Mouse (Mus musculus) heart, postnatal 10 days (tissue): Measurements from ENCODE around the gene Poldip2. TPM values are rescaled to one million over a fixed set of nuclear protein-coding genes. Genes with fewer than 3 reads are reported as not detected.
"Not testable (repeated sequence)": the region's sequence is repeated elsewhere in the genome, so short reads cannot be mapped to it uniquely, and the experiment has no call there.

Experiments used
- DNase-seq, 2 experiments: peaks; one replicate each; pipeline ENCODE4 v3.0.0; 2021
- intact Hi-C: fragments of 180-260 bp; cut with DNase I; formaldehyde crosslinking; loops from one replicate; pipeline ENCODE4 v1.15.1; 2025
- total RNA-seq, 2 experiments: library from RNA; stranded (reverse); gene quantifications; 2 replicates each; pipeline ENCODE4 v1.2.3; 2021

Poldip2 gene
- total RNA-seq, 2 experiments from 2014 or later: 161 to 163 TPM

DNA sequence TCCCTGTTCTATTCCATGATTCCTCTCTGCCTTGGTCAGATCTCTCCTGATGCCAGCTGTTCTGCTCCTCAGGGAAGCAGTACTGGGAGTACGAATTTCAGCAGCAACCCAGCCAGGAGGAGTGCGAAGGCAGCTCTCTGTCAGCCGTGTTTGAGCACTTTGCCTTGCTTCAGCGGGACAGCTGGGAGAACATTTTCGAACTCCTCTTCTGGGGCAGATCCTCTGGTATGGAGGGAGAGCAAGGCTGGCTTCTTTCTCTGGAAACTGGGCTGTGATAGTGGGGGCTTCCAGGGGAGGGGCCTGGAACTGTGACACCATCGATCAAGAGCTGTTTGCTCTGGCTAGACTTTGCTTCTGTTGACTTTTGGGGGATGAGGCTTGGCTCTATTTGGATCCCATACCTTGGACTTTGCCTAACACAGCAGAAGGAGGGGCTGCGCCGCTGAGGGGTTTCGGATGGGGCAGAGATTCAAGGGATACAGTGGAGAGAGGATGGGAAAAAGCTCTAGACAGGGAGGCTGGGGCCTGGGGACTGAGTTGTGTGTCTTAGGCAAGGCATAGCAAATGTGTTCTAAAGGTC lies 11.3 kb upstream of the Poldip2 start:
- DNase-seq: no peak
- intact Hi-C loops: no loop called here

DNA sequence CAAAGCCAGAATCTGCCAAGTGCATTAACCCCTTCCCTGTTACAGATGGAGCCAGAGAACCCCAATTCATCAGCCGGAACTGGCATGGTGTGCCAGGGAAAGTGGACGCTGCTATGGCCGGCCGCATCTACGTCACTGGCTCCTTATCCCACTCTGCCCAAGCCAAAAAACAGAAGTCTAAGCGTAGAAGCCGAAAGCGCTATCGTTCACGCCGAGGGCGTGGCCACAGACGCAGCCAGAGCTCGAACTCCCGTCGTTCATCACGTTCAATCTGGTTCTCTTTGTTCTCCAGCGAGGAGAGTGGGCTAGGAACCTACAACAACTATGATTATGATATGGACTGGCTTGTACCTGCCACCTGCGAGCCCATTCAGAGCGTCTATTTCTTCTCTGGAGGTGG lies 10.5 kb upstream of the Poldip2 start:
- intact Hi-C loops: no loop called here
- no peak for DNase-seq

DNA sequence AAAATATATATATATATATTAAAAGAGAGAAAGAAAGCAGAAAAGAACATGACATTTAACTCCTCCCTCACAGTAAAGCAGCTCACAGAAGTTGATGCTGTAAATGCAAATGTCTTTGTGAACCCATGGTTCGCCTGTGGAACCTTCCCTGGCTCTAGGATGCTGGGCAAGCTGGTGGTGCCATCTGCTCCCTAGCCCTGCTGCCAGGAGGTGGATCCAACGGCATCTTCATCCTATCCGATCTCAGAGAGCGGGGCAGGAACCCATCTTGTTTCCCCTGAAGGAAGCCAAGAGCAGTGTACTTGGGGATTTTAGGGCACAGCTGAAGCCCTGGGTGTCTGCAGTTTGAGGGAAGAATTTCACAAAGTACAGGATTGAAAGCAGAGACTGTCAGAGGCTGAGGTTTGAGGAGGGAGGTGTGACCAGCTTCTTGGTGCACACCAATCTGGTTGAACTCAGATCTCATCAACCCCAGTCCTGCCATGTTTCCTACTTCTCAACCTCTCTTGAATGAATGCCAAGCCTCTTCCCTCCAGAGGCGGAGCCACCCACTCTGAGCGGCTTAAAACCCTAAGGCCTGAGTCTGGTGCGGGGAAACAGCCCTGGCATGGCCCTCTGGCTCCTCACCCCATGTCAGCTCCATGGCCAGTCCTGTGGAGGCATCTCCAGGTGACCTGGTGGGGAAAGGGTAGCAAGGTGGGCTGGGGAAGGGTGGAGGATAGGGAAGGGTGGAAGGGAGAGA lies 8.9 kb upstream of the Poldip2 start, which contains the start of gene Sebox:
TSS of gene Sebox (plus strand) at position 539 of the 742 bp plus-strand sequence.
- intact Hi-C loops: no loop called here
- DNase-seq: no peak

DNA sequence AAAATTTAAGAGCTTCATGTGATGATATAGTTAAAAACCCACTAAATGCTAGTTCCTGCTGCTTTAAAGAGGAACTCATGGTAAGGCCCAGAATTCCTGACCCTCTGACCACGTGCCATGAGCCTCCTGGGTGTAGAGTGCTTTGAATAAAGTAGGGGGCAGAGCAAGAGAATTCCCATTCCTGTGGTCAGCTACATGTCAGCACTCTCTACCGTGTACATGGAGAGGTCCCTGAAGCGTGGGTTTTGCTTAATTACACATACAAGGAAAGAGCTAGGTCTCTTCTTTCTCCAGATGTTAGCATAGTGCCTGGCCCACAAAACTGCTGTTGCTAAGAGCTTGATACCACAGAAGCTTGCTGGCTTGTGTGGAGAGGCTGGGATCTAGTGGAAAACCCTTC lies 6.6 kb upstream of the Poldip2 start:
- no peak for DNase-seq
- intact Hi-C loops: no loop called here

DNA sequence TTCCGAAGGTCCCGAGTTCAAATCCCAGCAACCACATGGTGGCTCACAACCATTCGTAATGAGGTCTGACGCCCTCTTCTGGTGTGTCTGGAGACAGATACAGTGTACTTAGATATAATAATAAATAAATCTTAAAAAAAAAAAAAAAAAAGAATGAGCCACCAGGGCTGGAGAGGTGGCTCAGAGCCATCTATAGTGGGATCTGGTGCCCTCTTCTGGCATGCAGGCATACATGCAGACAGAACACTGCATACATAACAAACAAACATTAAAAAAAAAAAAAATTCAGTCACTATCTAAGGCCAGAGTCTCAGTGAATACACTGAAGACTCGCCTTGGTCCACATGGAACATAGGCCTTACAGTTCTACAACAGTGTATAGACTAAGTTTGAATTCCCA lies 2.8 kb upstream of the Poldip2 start:
- intact Hi-C loops: no loop called here
- DNase-seq: no peak

GRCm38 (mm10) chr11:78513106-78513790 lies 1.3 kb downstream of the Poldip2 start:
- no peak for DNase-seq
- intact Hi-C loops: no loop called here

GRCm38 (mm10) chr11:78515549-78516325 lies 3.7 kb downstream of the Poldip2 start:
- intact Hi-C loops: no loop called here
- no peak for DNase-seq

DNA sequence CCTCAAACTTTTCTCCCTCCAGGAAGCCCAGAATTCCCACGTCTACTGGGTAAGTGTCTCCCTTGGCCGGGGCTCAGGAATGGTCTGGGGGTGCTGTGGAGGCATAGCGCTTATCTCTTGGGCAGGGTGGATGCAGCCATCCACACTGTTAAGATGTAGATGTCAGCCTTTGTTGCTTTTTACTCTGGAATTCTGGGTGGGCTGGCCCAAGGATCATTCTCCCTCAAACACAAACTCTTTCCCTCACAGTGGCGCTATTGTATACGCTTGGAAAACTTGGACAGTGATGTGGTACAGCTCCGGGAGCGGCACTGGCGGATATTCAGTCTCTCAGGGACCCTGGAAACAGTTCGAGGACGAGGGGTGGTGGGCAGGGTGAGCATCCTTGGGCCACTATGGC lies 6.9 kb downstream of the Poldip2 start:
- intact Hi-C loops: no loop called here
- no peak for DNase-seq

DNA sequence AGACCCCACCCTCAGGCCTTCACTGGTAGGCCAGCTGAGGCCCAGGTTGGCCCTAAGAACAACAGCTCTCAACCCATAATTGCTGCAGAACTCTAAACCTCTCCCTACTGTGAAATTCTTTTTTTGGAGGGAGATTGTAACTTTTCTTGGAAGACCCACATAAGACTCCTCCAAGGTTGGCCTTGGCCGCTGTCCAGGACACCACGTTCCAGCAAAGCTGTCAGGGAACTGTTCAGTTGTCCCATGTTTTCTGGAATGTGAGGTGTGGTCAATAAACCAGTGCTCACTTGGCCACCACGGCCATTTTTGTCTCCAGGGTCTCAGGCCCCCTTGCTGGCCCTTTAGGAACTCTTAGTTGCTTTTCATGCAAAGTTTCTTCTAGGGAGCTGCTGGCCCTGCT lies 9.9 kb downstream of the Poldip2 start:
- no peak for DNase-seq
- intact Hi-C loops: no loop called here

- DNase-seq: peak; percentile 35 to 39
- intact Hi-C loops: no loop called here
Measured at GRCm38 (mm10) chr11:78522481-78522997, 10.5 kb downstream of the Poldip2 start.

DNA sequence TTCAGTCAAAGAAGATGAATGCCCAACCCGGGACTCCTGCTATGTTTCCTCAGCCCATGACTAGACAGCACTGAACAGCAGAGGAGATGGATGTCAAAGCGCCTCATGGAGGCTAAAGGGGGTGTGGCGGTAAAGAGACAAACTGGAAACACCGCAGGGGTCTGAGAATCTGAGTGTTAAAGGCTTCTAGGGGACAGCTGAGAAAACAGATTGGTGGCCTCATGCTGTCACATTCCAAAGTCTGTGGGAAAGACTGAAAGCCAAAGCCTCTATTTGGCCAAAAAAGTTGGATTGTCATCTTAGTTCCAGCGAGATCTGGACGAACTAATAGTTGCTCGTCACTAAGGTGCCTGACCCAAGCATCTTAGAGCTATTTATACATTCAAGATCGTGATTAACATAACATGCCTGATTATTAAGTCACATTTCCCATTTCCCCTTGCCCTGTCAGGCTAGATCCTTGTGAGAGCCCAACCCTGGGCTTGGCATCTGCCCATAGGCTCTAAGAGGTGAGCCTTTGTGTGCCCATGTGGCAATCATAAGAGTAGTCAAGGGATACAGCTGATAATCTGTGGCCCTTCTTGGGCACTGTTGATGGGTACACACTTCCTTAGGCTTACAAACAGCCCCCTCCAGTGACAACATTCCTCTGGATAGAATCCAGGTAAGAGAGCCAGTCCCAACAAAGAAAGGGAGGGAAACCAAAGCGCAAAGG lies 11.4 kb downstream of the Poldip2 start:
- DNase-seq: peak; percentile 30 to 32
- intact Hi-C loops: no loop called here

GRCm38 (mm10) chr11:78524838-78525237 lies 12.8 kb downstream of the Poldip2 start:
- no peak for DNase-seq
- intact Hi-C loops: no loop called here

- intact Hi-C loops: no loop called here
- no peak for DNase-seq
Measured at GRCm38 (mm10) chr11:78528714-78529113, 16.7 kb downstream of the Poldip2 start.

DNA sequence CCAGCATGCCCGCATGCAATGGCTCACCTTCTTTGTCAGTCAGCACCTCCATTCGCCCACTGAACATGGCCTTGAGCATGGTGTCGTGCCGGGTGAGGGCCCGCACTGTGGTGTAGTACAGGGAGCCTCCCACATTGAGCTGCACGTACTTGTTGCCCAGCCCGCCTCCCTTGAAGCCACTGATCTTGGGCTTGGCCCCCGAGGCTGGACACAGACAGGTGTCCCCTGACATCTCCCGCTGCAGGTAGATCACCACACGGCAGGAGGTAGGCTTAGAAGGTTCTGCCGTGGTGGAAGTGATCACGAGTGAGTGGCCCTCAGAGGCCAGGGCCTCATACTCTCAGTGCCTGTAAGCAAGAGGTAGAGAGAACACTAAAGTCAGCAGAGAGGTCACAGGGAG lies 18.0 kb downstream of the Poldip2 start:
- DNase-seq: no peak

DNA sequence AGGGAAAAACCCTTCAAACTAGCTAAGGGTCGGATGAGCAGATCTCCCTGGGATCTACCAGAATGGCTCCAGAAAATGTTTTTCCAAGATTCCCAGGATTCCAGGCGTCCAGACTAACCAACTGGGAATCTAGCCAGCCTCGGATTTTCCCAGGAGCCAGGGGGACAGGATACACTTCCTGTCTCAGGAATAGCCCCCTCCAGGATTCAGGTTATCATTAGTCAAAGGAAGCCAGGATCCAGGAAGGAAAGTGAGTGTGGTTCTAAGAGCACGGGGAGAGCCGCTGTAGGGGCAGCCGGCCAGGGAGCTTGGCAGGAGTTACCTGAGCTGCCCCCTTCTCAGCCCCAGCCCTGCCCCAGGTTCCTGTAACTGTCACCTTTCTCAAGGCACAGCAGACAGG lies 19.1 kb downstream of the Poldip2 start:
- DNase-seq: peak; percentile 75 to 76
- intact Hi-C loops: no loop called here

More for the DNA sequence above, 18.0 kb downstream of the Poldip2 start:
- intact Hi-C loops: no loop called here

- intact Hi-C loops, DNase-seq: not testable (repeated sequence)
Measured at GRCm38 (mm10) chr11:78531515-78531914, 19.5 kb downstream of the Poldip2 start.

DNA sequence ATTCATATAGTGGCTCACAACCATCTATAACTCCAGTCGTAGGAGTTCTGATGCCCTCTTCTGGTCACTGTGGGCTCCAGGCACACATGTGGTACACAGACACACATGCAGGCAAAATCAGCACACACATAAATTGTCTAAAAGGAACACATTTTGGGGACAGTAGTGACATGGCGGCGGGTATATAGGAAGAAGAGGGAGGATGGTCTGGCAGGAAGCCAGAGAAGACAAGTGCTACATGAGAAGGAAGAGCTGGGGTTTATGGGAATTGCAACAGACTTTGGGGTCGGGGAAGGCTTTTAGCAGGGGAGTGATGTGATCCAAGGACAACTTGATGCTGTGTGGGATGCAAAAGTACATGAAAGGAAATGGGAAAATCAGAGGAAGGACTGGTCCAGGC lies 22.5 kb downstream of the Poldip2 start:
- no peak for DNase-seq
- intact Hi-C loops: no loop called here

DNA sequence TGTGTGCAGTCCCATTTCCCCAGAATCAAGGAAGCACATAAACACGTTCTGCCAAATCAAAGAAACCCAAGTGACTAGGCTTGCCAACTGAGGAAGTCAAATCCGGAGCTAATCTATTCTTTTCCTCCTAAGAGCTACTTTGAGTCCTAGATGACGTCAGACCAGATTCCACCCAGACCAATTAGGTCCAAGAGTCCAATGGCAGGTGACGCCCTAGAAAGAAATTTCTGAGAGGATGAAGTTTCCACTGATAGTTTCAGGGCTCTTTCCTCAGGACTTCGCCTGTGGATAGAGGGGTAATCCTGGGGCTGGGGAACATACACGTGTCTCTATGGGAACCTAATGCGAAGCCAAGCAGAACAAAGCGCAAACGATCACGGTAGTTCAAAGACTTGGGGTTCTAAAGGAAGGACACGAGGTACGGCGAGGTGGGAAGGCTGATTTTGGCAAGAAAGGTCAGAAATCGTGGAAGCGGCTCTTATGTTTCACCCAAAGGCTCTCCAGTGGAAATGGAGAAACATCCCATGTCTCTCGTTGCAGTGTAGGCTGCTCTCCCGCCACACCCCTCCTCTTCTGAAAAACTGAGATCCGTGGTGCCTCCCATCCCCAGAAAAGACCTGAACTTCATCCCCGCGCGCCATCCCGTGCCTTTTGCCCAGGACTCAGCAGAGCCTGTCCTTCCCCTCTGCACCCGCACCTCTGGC lies 23.5 kb downstream of the Poldip2 start:
- intact Hi-C loops: no loop called here

DNA sequence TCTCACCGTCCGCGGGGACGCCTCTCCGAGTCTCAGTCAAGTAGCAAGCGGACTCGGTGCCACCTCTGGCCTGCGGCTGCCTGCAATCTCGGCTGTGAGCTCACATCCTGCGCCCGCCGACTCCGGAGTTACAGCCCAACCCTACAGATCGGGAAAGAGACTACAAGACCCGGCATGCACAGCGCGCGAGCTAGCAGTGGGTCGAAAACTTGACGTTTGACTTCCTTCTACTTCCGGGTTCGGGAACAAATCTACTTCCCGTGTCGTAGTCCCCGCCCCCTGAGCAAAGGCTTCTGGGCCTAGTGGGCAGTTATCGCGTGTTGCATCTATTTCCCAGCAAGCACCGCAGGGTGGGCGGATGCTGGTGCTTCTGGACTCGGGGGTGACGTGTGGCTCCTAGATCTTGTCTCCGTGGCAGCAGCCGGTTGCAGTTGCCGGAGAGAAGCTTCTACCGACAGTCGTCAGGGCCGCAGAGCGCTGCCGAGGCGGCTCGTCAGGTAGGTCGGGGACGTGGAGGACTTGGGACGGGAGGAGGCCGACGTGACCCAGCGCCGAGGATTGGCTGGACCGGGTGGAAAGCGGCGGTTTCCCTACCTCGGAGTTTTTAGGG lies 24.2 kb downstream of the Poldip2 start, which contains the start of the genes Tnfaip1 and Ift20:
TSS of gene Tnfaip1 (minus strand) at position 253 of the 610 bp plus-strand sequence.
TSS of gene Ift20 (plus strand) at position 282 of the 610 bp plus-strand sequence.
- intact Hi-C loops: no loop called here
- DNase-seq: peak; percentile 99

More for the DNA sequence above, 23.5 kb downstream of the Poldip2 start:
- DNase-seq: peak; percentile 66 to 69
